Comparison of ENCODE assay signal across 9 mouse cellular contexts in the genomic region with DNA sequence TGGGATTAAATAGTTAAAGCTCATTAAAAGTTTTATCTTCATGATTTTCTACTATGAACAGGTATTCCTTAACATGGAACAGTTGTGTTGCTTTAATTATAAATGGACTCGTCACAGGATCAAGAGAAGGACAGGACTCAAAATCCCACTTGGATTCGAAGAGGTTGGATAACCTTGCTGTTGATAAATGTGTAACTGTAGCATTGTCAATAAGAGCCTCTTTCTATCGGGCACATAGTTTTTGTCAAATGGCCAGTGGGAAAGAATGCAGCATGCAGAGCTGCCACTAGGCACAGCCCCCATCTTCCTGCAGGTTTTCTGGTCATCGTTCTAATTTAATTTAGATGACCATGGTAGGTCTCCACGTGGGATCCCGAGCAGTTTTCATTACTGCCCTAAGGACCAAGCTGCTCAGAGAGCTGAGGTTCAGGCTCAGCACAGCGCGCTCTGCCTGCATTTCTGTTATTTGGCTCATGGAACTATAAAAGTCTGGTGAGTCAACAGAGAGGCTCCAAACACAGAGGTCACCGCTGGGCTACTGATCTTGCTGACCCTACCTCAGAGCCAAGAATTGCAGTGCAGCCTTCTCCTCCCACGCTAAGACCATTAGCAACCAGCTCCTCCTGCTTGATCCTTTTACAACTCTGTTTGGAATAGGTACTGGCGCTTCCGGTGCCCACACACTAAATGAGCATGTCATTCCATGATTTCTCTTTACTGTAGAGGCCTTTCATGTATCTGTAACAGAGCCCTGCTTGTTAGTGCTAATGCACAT.
DNase-seq lines count a peak whose midpoint lies in the region.
"Had no signal": no experiment of that assay in that cellular context is flagged by ENCODE, and none has a peak within 500 bp of the region (broad histone marks: within the 10 kb centered on the region; RNA-seq: fewer than 3 reads in every experiment).

No protein-coding gene starts in this region.

- no peak overlapping the region for H3K4me3 ChIP-seq in forebrain, embryonic 10.5 days

- peaks cover 5% of the 10 kb centered on the region; the same call in 1 of the 2 replicates for H3K27me3 ChIP-seq in forebrain, embryonic 10.5 days (ENCODE audit: poor library complexity, severe bottlenecking)

- H3K4me1 ChIP-seq in forebrain, embryonic 10.5 days, result peaks cover 23% of the 10 kb centered on the region

- DNase-seq in lung, postnatal 10 days, result peak; percentile 33
- no peak for DNase-seq in lung, postnatal 14 days
- DNase-seq in gastrocnemius, adult 8-10 months (ENCODE audit: low spot score in 2 of 2), result peak; percentile 33
- peak; percentile 69 for DNase-seq in kidney, postnatal 10 days
- peak; percentile 77 for DNase-seq in skeletal muscle tissue, adult 2 months (ENCODE audit: low read depth, low spot score)
- no peak for DNase-seq in forebrain, embryonic 10.5 days (ENCODE audit: extremely low spot score, low spot score)
- DNase-seq in T-cell, adult 2 months (ENCODE audit: low spot score), result no peak
- DNase-seq in thymus, adult 18-20 months, result no peak

- no peak overlapping the region for H3K27ac ChIP-seq in forebrain, embryonic 10.5 days
- H3K27ac ChIP-seq: hindbrain, embryonic 14.5 days had no signal

- H3K9me3 ChIP-seq in forebrain, embryonic 10.5 days, result no peaks in the 10 kb centered on the region

- no peaks in the 10 kb centered on the region for H3K36me3 ChIP-seq in forebrain, embryonic 10.5 days (replicated peaks)

- WGBS in forebrain, embryonic 10.5 days, result 69% methylated on average over 12 of the region's 12 CpGs

Comparison
In these comparisons a context has a peak if more than half of its experiments do, and no peak if none do; other contexts are left out.
1. DNase-seq: peak in lung, postnatal 10 days (single experiment), gastrocnemius, adult 8-10 months (2 of 2), kidney, postnatal 10 days (single experiment) and skeletal muscle tissue, adult 2 months (single experiment); none in lung, postnatal 14 days (single experiment), forebrain, embryonic 10.5 days (single experiment), T-cell, adult 2 months (single experiment) and thymus, adult 18-20 months (0 of 2).